Mouse (Mus musculus): ENCODE data around the gene Hectd4. TPM values are rescaled to one million over a fixed set of nuclear protein-coding genes. Genes with fewer than 3 reads are reported as not detected.

Hectd4 gene
- polyA plus RNA-seq, 1 experiment from 2014 or later, result 35.2 TPM

- H3K9ac ChIP-seq (replicated peaks; ENCODE audit: low read depth, low read length), result no peak overlapping the region
- WGBS, result 93% methylated on average over 5 of the region's 5 CpGs
- H3K27me3 ChIP-seq (ENCODE audit: control insufficient read depth, insufficient read depth, low read length), result no peaks in the 10 kb centered on the region
- no peak overlapping the region for H3K4me3 ChIP-seq (ENCODE audit: low read depth, low read length)
- H3K9me3 ChIP-seq (ENCODE audit: control insufficient read depth, low read length), result no peaks in the 10 kb centered on the region
- H3K36me3 ChIP-seq (ENCODE audit: control insufficient read depth, insufficient read depth, low read length), result no peaks in the 10 kb centered on the region; the same call in 1 of the 2 replicates
- peaks cover 6% of the 10 kb centered on the region; the same call in 1 of the 2 replicates for H3K4me1 ChIP-seq (ENCODE audit: control insufficient read depth, insufficient read depth, low read length)
- no peak overlapping the region for H3K4me2 ChIP-seq (ENCODE audit: low read depth, low read length)
- no peak for ATAC-seq (ENCODE audit: low read depth)
- H3K27ac ChIP-seq (ENCODE audit: low read depth, low read length), result no peak overlapping the region
Measured at GRCm38 (mm10) chr5:121400849-121401248, 180.8 kb downstream of the Hectd4 start.

- Histone ChIP-seq H3K27ac (ENCODE audit: low read depth, low read length) (no peak overlapping the region), H3K4me1 (ENCODE audit: control insufficient read depth, insufficient read depth, low read length) (no peaks in the 10 kb centered on the region), H3K9me3 (ENCODE audit: control insufficient read depth, low read length) (no peaks in the 10 kb centered on the region), H3K4me2 (ENCODE audit: low read depth, low read length) (no peak overlapping the region), H3K27me3 (ENCODE audit: control insufficient read depth, insufficient read depth, low read length) (no peaks in the 10 kb centered on the region), H3K4me3 (ENCODE audit: low read depth, low read length) (no peak overlapping the region), H3K36me3 (ENCODE audit: control insufficient read depth, insufficient read depth, low read length) (peaks cover 16% of the 10 kb centered on the region), H3K9ac (replicated peaks; ENCODE audit: low read depth, low read length) (no peak overlapping the region)
- no peak for ATAC-seq (ENCODE audit: low read depth)
- WGBS, result 92% methylated on average over 8 of the region's 8 CpGs
Measured at GRCm38 (mm10) chr5:121407856-121408255, 187.8 kb downstream of the Hectd4 start.

- WGBS, result 94% methylated on average over 4 of the region's 4 CpGs
- no peaks in the 10 kb centered on the region for H3K9me3 ChIP-seq (ENCODE audit: control insufficient read depth, low read length)
Measured at GRCm38 (mm10) chr5:121410975-121411374, 191.0 kb downstream of the Hectd4 start.

More at GRCm38 (mm10) chr5:121410975-121411374, 191.0 kb downstream of the Hectd4 start:
- H3K27ac ChIP-seq (ENCODE audit: low read depth, low read length), result no peak overlapping the region
- H3K9ac ChIP-seq (replicated peaks; ENCODE audit: low read depth, low read length), result no peak overlapping the region
- no peaks in the 10 kb centered on the region for H3K4me1 ChIP-seq (ENCODE audit: control insufficient read depth, insufficient read depth, low read length)
- no peaks in the 10 kb centered on the region for H3K27me3 ChIP-seq (ENCODE audit: control insufficient read depth, insufficient read depth, low read length)
- H3K36me3 ChIP-seq (ENCODE audit: control insufficient read depth, insufficient read depth, low read length), result peaks cover 33% of the 10 kb centered on the region
- ATAC-seq (ENCODE audit: low read depth), result no peak
- H3K4me2 ChIP-seq (ENCODE audit: low read depth, low read length), result no peak overlapping the region
- no peak overlapping the region for H3K4me3 ChIP-seq (ENCODE audit: low read depth, low read length)

Other genes with a start within 250 kb of the Hectd4 start
- gene Rph3a, start 210.1 kb upstream of the Hectd4 start, polyA plus RNA-seq (2014; fragmentation: Nextera tagmentation; extraction: Ambion mirVana), result 16.1 and 20.0 TPM in 2 replicates
- 22.0 and 26.6 TPM in 2 replicates for gene Ptpn11, start 28.8 kb upstream of the Hectd4 start, polyA plus RNA-seq (2014; fragmentation: Nextera tagmentation; extraction: Ambion mirVana)
- gene Rpl6, start 15.7 kb upstream of the Hectd4 start, polyA plus RNA-seq (2014; fragmentation: Nextera tagmentation; extraction: Ambion mirVana), result 368 and 383 TPM in 2 replicates
- gene Trafd1, start 165.4 kb downstream of the Hectd4 start, polyA plus RNA-seq (2014; fragmentation: Nextera tagmentation; extraction: Ambion mirVana), result 117 and 121 TPM in 2 replicates
- 62.0 and 64.4 TPM in 2 replicates for gene Naa25, start 177.7 kb downstream of the Hectd4 start, polyA plus RNA-seq (2014; fragmentation: Nextera tagmentation; extraction: Ambion mirVana)
- 2.2 and 3.4 TPM in 2 replicates for gene Tmem116, start 231.7 kb downstream of the Hectd4 start, polyA plus RNA-seq (2014; fragmentation: Nextera tagmentation; extraction: Ambion mirVana)
- 146 and 155 TPM in 2 replicates for gene Erp29, start 232.3 kb downstream of the Hectd4 start, polyA plus RNA-seq (2014; fragmentation: Nextera tagmentation; extraction: Ambion mirVana)